Mouse (Mus musculus) ZHBTc4 (cell line): ENCODE results near the gene 1110051M20Rik.

Experiments used
- DNase-seq: peaks from one replicate; pipeline ENCODE4 v3.0.0-alpha.2; 2011; ENCODE audit warnings: low read depth, low spot score

Gene 1110051M20Rik

DNA sequence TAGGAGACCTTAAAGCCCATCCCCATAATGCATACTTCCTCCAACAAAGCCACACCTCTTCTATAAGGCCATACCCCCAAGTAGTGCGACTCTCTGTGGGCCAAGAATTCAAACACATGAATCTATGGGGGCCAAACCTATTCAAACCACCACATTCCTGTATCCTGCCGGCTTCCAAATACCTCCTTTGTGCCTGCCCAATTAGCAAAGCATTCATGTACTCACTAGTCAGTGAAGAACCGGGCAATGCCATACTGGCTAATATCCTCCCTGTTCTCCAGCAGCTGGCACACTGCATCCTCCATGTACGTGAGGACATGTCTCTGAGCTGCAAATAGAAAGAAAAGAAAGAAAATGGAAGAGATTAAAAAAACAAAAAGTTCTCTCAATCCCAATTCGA lies 22.9 kb downstream of the 1110051M20Rik start:
- no peak for DNase-seq

DNA sequence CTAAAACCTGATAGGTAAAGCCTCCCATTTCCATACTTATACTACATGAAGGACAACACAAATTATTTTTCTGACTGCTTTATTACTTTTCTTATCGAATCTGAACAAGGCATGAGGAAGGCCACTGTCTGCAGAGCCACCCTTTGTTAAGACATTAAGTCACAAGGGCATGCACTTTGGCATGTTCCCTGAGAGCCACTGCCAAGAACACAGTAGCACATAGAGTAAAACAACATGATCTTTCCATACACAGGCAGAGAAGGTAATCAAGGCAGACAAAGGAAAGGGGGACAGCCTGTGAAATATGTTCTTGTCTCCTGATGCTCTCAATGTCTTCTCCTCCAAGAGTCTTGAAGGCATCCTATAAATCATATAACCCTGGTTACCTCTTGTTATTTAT lies 30.7 kb downstream of the 1110051M20Rik start:
- no peak for DNase-seq

DNA sequence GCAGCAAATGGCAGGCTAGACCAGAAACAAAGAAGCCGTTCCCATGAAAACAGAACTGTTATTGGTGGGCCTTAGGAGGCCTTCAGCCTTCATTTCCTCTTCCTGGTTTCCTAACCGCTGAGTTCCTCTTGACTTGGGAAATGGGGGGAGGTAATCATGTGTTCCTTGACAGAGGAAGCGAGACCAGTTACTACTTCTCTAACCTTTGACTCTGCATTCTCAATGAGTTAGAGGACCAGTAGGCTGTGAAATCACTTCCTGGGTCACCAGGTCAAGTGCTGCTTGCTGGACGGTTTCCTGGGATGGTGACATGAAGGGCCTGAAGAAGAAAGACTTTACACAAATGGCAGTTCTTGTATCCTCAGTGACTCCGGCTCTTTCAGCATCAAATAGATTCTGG lies 32.1 kb downstream of the 1110051M20Rik start:
- no peak for DNase-seq

DNA sequence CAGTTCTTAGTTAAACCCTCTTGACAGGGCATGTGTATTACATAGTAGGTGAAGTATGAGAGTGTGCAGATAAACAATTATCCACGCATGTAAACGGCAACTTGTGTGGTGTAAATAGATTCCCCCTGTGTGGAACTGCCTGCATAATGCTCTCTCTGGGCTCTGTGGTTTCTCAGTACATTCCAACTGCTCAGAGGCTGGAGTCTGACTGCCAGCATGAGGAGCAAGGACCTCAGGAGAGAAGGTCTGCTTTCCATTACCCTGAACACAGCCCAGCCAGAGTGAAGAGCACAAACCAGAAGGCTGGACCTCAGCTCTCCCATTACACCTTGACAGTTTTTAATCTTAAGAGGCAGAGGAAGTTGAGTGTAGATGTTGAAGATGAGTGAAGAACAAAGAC lies 33.0 kb downstream of the 1110051M20Rik start:
- DNase-seq = no peak

DNA sequence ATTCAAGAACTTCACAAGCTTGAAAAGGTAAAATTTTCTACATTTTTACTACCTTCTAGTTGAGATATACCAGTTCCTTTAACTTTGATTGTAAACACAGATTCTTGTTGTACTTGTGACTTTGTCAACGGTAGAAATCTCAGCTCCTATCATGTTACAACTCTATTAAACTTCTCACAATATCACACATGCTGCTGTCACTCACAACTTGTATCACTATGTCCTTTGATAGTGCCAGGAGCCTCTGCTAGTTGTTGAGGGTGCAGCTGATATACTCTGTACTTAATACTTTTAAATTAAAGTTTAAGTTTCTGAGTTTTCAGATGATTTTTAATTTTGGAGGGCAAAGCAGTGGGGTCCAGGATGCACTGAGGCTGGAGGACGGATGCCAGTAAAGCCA lies 36.5 kb downstream of the 1110051M20Rik start:
- no peak for DNase-seq

DNA sequence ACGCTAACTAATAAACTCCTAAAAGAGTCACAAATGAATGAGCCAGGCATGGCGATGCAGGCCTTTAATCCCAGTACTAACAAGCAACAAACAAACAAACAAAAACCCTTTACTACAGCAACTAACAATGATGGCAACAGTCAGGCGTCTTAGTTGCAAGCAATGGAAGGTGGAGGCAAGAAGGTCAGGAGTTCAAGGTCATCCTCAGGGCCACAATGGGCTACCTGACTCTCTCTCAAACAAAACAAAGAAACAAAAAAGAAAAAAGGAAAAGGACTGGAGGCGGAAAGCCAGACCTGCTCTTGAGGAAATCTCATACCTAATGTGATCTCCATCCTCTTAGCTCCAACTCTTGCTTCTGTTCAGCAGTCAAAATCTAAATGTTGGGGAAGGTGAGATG lies 39.4 kb downstream of the 1110051M20Rik start:
- peak; percentile 65 for DNase-seq

DNA sequence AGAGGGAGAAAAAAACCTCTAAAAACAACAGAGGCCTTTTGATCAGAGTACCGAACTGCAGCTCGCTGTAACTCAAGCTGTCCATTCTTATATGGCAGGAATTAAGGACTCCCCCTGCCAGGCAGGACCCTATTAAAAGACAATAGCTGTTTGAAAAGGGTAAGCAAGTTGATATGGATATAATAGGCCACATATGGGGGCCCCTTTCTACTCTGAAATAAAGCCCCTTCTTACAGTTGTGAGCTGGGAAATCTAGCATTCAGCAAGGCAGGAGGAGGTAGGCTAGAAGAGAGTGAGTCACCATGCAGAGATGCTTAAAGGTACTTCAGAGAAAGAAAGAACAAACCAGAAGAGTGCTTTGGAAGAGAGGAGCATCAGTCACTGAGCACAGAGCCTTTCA lies 44.8 kb downstream of the 1110051M20Rik start:
- DNase-seq = no peak

DNA sequence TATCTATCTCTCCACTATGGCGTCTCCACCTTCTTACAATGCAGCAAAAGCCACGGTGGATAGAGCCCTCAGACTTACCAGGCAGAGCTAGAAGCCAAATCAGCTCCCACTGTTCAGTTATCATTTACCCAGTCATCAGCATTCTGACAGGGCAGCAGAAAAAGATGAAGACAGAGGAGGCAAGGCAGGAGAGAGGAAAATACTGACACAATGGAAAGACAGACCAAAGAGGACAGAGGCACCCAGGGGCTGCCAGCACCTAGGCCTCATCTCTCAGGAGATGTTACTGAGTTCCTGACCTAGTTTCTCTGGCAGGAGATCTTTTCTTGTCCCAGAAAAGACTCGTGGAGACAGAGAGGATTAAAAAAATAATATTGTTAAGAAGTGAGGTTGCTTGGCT lies 45.3 kb downstream of the 1110051M20Rik start:
- DNase-seq = no peak

DNA sequence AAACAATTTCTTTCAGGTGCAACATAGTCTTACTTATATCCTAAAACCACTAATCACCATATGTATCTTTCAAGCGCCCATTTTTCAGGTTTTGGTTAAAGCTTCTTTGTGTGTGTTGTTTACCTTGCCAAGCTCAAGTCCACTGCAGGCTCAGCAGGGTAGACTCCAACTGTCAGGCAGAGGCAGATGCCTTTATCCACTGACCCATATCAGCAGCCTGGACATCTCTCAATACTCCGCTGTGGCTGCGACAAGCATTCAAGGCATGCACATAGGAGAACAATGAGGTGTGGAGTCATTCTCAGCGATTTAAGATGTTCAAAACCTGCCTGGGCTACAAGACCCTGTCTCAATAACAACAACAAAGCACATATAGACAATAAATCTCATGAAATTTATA lies 50.4 kb downstream of the 1110051M20Rik start:
- DNase-seq = no peak

DNA sequence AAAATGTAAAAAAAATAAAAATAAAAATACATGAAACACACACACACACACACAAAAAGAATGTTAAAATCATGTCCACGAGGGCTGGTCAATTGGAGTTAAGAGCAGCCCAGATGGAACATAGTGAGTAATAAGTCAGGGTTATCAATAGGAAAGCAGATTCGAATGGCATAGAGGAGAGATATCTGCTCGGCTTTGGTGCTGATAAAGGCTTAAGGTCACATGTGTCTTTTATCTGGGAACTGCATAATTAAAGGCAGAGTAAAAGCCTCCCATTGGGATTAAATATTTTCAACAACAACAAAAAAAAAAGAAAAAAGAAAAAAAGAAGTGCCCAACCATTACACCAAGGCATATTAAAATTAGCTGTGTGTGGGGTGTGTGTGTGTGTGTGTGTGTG lies 55.8 kb downstream of the 1110051M20Rik start:
- DNase-seq = no peak

DNA sequence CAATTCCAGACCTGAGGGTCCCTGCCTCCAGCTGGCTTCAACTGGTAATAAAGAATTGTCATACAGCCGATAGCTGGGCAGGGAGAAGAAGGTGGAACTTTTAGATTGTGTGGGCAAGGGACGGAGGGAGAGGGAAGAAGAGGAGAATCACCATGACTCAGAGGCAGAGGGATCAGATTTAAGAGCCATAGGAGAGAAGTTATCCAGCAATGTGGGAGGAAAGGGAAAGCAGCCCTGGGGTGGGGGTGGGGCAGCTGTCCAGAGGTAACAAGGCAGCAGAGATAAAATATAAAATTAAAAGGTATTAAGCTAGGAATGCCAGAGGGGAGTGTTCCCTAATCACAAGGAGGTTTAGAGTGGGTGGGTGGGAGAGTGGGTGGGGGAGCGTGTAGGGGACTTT lies 56.2 kb downstream of the 1110051M20Rik start:
- no peak for DNase-seq

DNA sequence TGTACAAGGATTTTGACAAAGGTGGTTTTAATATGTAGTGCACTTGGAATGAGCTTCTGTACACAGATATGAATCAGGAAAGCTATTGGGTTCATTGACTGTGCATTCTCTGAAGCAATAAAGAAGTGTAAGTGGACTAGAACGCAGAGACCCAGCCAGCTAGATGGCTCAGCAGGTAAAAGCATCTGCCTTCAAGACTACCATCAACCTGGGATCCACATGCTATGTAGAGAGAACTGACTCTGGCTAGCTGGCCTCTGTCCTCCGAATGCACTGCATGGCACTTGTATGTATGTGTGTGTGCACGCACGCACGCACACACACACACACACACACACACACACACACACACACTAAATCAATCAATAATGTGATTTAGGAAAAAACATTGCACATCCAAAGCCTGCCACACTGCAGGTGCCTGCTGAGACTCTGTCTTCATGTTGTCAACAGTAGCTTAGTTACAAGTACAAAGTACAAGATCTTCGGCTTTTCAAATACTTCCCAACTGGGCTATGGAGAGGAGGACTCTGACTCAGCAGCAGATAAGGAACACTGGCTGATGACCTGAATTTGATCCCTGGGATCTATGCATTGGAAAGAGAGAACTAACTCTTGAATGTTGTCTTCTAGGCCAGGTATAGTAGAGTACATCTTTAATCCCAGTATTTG lies 57.1 kb downstream of the 1110051M20Rik start:
- DNase-seq = no peak

DNA sequence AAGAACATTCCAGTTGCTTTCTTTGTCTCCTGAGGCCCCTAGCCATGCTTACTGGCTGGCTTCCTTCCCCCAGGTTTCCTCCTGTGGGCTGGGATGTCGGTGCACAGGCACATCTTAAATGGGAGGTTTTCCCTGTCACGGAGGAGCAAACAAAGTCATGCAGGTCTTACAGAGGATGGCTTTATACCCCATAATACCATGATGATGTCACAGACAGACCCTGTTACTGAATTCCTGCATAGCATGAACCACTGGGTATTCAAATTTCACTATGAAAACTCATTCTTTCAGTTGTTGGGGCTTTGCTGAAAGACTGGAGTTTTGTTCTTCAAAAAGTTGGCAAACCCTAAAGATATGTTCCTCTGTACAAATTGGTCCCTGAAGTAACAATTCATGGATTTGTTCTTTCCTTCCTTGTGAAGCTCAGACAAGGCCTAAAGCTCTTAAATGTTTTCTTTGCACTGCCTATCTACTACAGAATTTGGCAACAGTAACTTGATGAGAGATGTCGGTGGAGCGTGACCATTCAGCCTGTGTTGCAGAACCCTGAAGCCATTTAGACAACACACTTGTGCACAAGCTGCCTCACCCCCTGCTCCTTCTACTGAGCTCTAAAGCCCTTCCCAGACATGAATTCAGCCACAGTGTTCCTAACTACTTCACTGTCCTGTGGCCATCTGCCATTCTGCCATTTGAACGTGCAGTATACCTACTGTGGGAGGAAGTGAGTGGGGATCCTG lies 57.8 kb downstream of the 1110051M20Rik start:
- no peak for DNase-seq

DNA sequence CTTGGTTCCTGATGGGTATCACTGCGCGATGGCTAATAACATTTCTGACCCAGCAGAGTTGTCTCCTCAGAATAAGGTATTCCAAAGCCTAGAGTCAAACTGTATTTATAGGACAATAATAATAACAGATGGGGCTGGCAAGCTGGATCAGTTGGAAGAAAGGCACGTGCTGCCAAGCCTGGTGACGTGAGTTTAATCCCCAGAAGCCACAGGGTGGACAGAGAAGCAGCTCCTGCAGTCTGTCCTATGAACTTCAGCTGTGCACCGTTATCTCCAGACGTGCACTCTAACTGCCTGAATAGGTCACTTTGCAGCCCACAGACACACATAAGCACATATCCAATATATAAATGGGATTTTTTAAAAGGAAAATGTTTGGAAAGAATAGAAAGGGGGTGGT lies 61.2 kb downstream of the 1110051M20Rik start:
- no peak for DNase-seq

DNA sequence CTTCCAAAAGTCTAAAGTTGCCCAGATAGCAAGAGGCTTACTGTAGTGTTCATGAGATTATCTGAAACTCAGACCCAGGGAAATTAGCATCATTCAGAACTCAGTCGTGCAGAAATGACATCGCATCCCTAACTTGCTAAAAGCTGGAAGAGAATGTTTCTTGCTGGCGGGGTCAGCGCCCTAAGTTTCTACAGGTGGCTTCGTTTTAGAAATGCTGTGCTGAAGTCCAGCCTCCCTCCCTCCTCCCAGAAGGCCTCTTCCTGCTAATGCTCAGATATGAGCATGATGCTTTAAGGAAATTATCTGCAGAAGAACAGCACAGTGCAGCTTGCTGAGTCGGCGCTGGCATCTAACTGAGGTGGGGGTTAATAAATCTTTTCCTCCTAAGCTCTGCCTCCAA lies 67.5 kb downstream of the 1110051M20Rik start:
- no peak for DNase-seq

DNA sequence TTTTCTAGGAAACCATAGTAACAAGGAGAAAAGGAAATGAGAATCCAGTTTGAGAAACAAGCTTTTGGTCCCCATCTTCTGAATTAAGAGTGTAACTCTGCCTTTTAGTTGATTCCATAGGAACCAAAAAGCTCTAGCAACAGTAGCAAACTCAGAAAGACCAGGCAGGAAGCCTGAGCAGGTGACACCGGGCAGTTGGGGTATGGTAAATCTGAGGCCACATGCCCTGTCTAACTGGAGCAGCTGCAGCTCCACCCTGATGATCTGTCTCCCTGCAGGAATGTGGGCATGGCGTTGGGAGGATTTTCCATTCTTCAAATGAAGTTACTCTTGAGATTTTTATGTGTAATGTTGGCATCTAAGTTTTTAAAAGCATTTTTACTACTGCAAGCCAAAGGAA lies 74.2 kb downstream of the 1110051M20Rik start:
- DNase-seq = peak; percentile 62

DNA sequence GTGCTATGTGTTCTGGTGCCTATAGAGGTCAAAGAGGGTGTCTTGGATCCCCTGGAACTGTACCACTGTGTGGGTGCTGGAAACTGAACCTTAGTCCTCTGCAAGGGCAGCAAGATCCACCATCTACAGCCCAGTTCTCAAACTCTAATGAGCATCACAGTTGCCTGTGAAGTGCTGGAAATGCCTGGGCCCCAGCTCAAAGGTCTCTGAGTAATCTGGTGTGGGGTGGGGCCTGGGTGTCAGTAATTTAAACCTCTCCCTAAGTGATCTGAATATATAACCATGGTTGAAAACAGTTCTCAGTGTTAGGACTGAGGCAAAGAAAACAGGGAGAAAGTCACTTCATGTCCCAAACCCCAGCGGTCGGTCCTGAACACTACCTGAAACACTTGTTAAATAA lies 81.2 kb downstream of the 1110051M20Rik start:
- DNase-seq = no peak

DNA sequence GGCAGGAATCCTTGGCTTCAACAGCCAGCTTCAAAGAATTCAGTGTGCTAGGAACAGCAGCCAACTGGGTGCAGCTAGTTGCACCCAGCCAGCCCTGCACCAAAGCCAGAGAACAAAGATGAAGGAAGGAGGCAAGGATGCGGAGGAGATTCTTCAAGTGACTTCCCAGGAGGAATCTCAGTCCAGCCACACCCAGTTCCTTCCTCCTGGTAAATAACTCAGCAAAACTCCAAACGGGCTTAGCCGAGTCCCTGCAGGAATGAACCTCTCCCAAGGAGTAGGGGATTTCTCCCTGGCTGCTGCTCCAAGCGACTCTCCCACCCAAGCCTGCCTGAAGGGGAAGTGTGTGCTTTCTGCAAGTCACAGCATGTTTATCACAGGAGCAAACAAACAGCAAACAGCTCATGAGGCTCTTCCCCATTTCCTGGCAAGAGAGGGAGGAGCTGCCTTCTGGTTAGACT lies 83.4 kb downstream of the 1110051M20Rik start:
- peak; percentile 96 for DNase-seq

DNA sequence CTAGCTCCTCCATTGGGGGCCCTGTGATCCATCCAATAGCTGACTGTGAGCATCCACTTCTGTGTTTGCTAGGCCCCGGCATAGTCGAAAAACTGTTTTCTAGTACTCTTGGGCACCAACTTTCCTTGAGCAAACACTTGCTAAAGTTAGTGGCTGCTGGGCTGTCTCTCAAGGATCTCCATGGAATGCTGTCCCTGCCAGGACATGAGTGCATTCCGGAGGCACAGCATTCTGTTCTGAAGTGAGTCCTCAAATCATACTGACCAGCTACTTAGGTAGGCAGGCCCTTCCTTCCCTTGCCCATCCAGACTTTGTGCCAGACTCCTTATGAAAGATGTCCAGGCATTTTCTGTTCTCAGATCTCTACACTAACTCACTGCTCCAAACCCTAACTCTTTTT lies 88.7 kb downstream of the 1110051M20Rik start:
- no peak for DNase-seq

DNA sequence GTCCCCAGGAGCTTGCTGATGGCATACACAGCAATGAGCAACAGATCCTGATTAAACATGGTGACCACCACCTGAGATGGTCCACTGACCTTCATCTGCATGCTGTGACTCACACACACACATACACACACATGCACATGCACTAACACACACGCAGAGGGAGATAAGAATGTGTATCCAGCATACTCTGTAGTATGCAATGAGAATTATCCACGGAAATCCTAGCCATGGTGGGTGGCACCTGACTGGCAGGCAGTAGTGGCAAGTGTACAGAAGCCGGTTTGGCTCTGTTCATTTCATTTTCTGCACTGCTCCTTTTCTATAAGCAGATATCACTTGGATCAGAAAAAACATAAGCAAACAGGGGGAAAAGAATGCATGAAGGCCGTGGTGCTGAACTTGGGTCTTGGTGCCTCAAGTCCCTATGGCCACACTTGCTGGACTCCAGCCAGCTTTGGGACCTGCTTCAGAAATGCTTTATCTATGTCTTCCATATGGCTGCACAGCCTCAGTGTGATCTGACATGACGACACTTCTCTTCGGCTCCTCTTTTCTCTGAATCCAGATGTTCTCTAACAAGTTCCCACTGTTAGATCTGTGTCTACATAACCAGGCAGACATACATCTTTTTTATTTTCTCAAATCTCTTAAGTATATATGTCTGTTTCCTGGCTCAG lies 89.6 kb downstream of the 1110051M20Rik start:
- no peak for DNase-seq

DNA sequence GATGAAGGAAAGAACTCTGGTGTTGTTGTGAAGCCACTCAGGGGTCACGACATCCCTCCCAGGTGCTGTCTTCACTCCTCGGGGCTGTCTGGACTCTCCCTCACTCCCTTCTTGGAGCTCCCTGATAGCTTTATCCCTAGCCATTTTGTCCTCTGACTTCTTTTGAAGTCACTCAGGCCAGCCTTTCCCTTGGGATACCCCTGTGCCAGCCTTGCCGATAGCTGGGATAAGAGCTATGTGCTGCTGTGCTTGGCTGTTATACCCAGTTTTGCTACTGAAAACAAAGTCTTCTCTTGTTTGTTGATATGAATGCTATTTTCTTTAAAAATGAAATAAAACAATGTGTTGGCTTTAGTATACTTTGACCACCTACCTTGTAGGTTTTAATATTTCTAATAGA lies 90.7 kb downstream of the 1110051M20Rik start:
- DNase-seq = no peak

DNA sequence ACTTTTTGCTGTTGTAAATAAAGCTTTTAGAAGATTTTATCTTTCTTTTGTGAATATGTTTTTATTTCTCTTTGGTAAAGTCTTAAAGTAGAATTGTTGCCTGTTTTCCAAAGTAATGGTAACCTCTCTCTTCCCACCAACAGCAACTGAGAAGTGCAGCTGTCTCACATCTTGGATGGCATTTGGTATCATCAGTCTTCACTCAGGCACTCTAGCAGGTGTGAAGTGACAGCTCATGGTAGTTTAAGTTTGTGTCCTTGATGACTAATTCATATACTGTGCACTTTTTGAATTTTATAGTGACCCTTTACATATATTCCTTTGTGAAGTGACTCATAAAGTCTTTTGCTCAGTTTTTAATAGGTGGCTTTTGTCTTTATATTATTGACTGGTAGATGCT lies 92.7 kb downstream of the 1110051M20Rik start:
- no peak for DNase-seq

DNA sequence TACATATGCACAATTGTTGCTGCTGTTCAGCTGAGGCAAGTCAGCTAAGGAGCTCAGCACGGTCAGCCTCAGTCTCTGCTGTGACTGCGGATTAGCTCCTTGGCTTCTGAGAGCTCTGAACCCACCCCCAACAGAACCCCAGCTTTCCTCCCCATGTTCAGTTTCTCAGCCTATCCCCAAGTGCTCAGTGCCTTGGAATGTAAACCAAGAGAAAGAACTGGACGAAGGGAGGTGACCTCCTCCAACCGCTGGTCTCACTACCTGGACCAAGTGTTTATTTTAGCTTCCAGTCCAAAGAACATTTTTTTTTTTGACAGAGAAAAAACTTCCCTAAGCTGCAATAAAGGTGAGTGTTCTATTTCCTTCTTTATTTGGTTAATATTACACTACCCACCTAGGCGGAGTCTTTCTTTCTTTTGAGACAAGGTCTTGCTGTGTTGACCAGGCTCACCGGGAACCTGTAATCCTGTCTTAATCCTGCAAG lies 94.5 kb downstream of the 1110051M20Rik start:
- DNase-seq = no peak
